Mouse (Mus musculus): ENCODE measurements around the gene Runx2. TPM values are rescaled to one million over a fixed set of nuclear protein-coding genes. Genes with fewer than 3 reads are reported as not detected.

Runx2 gene
- polyA plus RNA-seq, 1 experiment from 2014 or later, result 0.44 TPM

- H3K27ac ChIP-seq (ENCODE audit: low read depth, low read length), result no peak overlapping the region
- H3K4me3 ChIP-seq (ENCODE audit: low read depth, low read length), result no peak overlapping the region
- H3K9ac ChIP-seq (replicated peaks; ENCODE audit: low read depth, low read length), result no peak overlapping the region
- no peaks in the 10 kb centered on the region for H3K36me3 ChIP-seq (ENCODE audit: control insufficient read depth, insufficient read depth, low read length)
- no peaks in the 10 kb centered on the region for H3K27me3 ChIP-seq (ENCODE audit: control insufficient read depth, insufficient read depth, low read length)
- no peak for ATAC-seq (ENCODE audit: low read depth)
- no peaks in the 10 kb centered on the region for H3K9me3 ChIP-seq (ENCODE audit: control insufficient read depth, low read length)
- no peaks in the 10 kb centered on the region for H3K4me1 ChIP-seq (ENCODE audit: control insufficient read depth, insufficient read depth, low read length)
- WGBS, result 78% methylated on average over 3 of the region's 3 CpGs
- H3K4me2 ChIP-seq (ENCODE audit: low read depth, low read length), result no peak overlapping the region
These were observed 340.3 kb downstream of the Runx2 start for GRCm38 (mm10) chr17:44474280-44474679.

- no peak overlapping the region for H3K4me3 ChIP-seq (ENCODE audit: low read depth, low read length)
- WGBS, result 65% methylated on average over 7 of the region's 7 CpGs
These were observed 341.9 kb downstream of the Runx2 start for GRCm38 (mm10) chr17:44472695-44473094.

GRCm38 (mm10) chr17:44463679-44464078, 350.9 kb downstream of the Runx2 start:
- no peak for ATAC-seq (ENCODE audit: low read depth)

More at GRCm38 (mm10) chr17:44472695-44473094, 341.9 kb downstream of the Runx2 start:
- Histone ChIP-seq H3K27me3 (ENCODE audit: control insufficient read depth, insufficient read depth, low read length) (no peaks in the 10 kb centered on the region), H3K4me1 (ENCODE audit: control insufficient read depth, insufficient read depth, low read length) (no peaks in the 10 kb centered on the region), H3K9ac (replicated peaks; ENCODE audit: low read depth, low read length) (no peak overlapping the region), H3K9me3 (ENCODE audit: control insufficient read depth, low read length) (no peaks in the 10 kb centered on the region), H3K36me3 (ENCODE audit: control insufficient read depth, insufficient read depth, low read length) (no peaks in the 10 kb centered on the region), H3K4me2 (ENCODE audit: low read depth, low read length) (no peak overlapping the region), H3K27ac (ENCODE audit: low read depth, low read length) (no peak overlapping the region)
- no peak for ATAC-seq (ENCODE audit: low read depth)

GRCm38 (mm10) chr17:44460156-44460555, 354.4 kb downstream of the Runx2 start:
- H3K4me3 ChIP-seq (ENCODE audit: low read depth, low read length), result no peak overlapping the region
- H3K27me3 ChIP-seq (ENCODE audit: control insufficient read depth, insufficient read depth, low read length), result no peaks in the 10 kb centered on the region
- H3K27ac ChIP-seq (ENCODE audit: low read depth, low read length), result no peak overlapping the region
- H3K9me3 ChIP-seq (ENCODE audit: control insufficient read depth, low read length), result no peaks in the 10 kb centered on the region
- no peaks in the 10 kb centered on the region for H3K36me3 ChIP-seq (ENCODE audit: control insufficient read depth, insufficient read depth, low read length)
- 91% methylated on average over 6 of the region's 6 CpGs for WGBS
- no peak overlapping the region for H3K4me2 ChIP-seq (ENCODE audit: low read depth, low read length)
- H3K9ac ChIP-seq (replicated peaks; ENCODE audit: low read depth, low read length), result no peak overlapping the region
- ATAC-seq (ENCODE audit: low read depth), result no peak
- no peaks in the 10 kb centered on the region for H3K4me1 ChIP-seq (ENCODE audit: control insufficient read depth, insufficient read depth, low read length)

More at GRCm38 (mm10) chr17:44463679-44464078, 350.9 kb downstream of the Runx2 start:
- no peaks in the 10 kb centered on the region for H3K36me3 ChIP-seq (ENCODE audit: control insufficient read depth, insufficient read depth, low read length)
- 89% methylated on average over 4 of the region's 4 CpGs for WGBS
- no peak overlapping the region for H3K27ac ChIP-seq (ENCODE audit: low read depth, low read length)
- no peak overlapping the region for H3K4me2 ChIP-seq (ENCODE audit: low read depth, low read length)
- H3K4me3 ChIP-seq (ENCODE audit: low read depth, low read length), result no peak overlapping the region
- no peak overlapping the region for H3K9ac ChIP-seq (replicated peaks; ENCODE audit: low read depth, low read length)
- no peaks in the 10 kb centered on the region for H3K9me3 ChIP-seq (ENCODE audit: control insufficient read depth, low read length)
- no peaks in the 10 kb centered on the region for H3K27me3 ChIP-seq (ENCODE audit: control insufficient read depth, insufficient read depth, low read length)
- H3K4me1 ChIP-seq (ENCODE audit: control insufficient read depth, insufficient read depth, low read length), result no peaks in the 10 kb centered on the region

- no peak overlapping the region for H3K4me2 ChIP-seq (ENCODE audit: low read depth, low read length)
- no peaks in the 10 kb centered on the region for H3K9me3 ChIP-seq (ENCODE audit: control insufficient read depth, low read length)
- H3K4me1 ChIP-seq (ENCODE audit: control insufficient read depth, insufficient read depth, low read length), result no peaks in the 10 kb centered on the region
- no peaks in the 10 kb centered on the region for H3K27me3 ChIP-seq (ENCODE audit: control insufficient read depth, insufficient read depth, low read length)
- no peak overlapping the region for H3K4me3 ChIP-seq (ENCODE audit: low read depth, low read length)
- H3K27ac ChIP-seq (ENCODE audit: low read depth, low read length), result no peak overlapping the region
- ATAC-seq (ENCODE audit: low read depth), result no peak
- no peaks in the 10 kb centered on the region for H3K36me3 ChIP-seq (ENCODE audit: control insufficient read depth, insufficient read depth, low read length)
- WGBS, result 94% methylated on average over 4 of the region's 4 CpGs
- H3K9ac ChIP-seq (replicated peaks; ENCODE audit: low read depth, low read length), result no peak overlapping the region
These were observed 355.6 kb downstream of the Runx2 start for GRCm38 (mm10) chr17:44459029-44459428.

GRCm38 (mm10) chr17:44456696-44457095, 357.9 kb downstream of the Runx2 start:
- H3K4me1 ChIP-seq (ENCODE audit: control insufficient read depth, insufficient read depth, low read length), result no peaks in the 10 kb centered on the region
- no peak overlapping the region for H3K4me3 ChIP-seq (ENCODE audit: low read depth, low read length)
- no peaks in the 10 kb centered on the region for H3K27me3 ChIP-seq (ENCODE audit: control insufficient read depth, insufficient read depth, low read length)
- 90% methylated on average over 3 of the region's 3 CpGs for WGBS
- no peak for ATAC-seq (ENCODE audit: low read depth)
- no peak overlapping the region for H3K9ac ChIP-seq (replicated peaks; ENCODE audit: low read depth, low read length)
- no peaks in the 10 kb centered on the region for H3K9me3 ChIP-seq (ENCODE audit: control insufficient read depth, low read length)
- H3K4me2 ChIP-seq (ENCODE audit: low read depth, low read length), result no peak overlapping the region
- no peak overlapping the region for H3K27ac ChIP-seq (ENCODE audit: low read depth, low read length)
- H3K36me3 ChIP-seq (ENCODE audit: control insufficient read depth, insufficient read depth, low read length), result no peaks in the 10 kb centered on the region

- Histone ChIP-seq H3K27me3 (ENCODE audit: control insufficient read depth, insufficient read depth, low read length) (no peaks in the 10 kb centered on the region), H3K27ac (ENCODE audit: low read depth, low read length) (no peak overlapping the region), H3K4me2 (ENCODE audit: low read depth, low read length) (no peak overlapping the region), H3K36me3 (ENCODE audit: control insufficient read depth, insufficient read depth, low read length) (no peaks in the 10 kb centered on the region), H3K9me3 (ENCODE audit: control insufficient read depth, low read length) (no peaks in the 10 kb centered on the region), H3K4me1 (ENCODE audit: control insufficient read depth, insufficient read depth, low read length) (no peaks in the 10 kb centered on the region), H3K9ac (replicated peaks; ENCODE audit: low read depth, low read length) (no peak overlapping the region), H3K4me3 (ENCODE audit: low read depth, low read length) (no peak overlapping the region)
- ATAC-seq (ENCODE audit: low read depth), result peak; percentile 78
- WGBS, result 45% methylated on average over 12 of the region's 12 CpGs
These were observed 358.7 kb downstream of the Runx2 start for GRCm38 (mm10) chr17:44455681-44456600.

- H3K4me2 ChIP-seq (ENCODE audit: low read depth, low read length), result no peak overlapping the region
- no peak overlapping the region for H3K4me3 ChIP-seq (ENCODE audit: low read depth, low read length)
- 59% methylated on average over 9 of the region's 9 CpGs for WGBS
- H3K36me3 ChIP-seq (ENCODE audit: control insufficient read depth, insufficient read depth, low read length), result no peaks in the 10 kb centered on the region
- H3K4me1 ChIP-seq (ENCODE audit: control insufficient read depth, insufficient read depth, low read length), result no peaks in the 10 kb centered on the region
- H3K27ac ChIP-seq (ENCODE audit: low read depth, low read length), result no peak overlapping the region
- no peak overlapping the region for H3K9ac ChIP-seq (replicated peaks; ENCODE audit: low read depth, low read length)
- no peaks in the 10 kb centered on the region for H3K27me3 ChIP-seq (ENCODE audit: control insufficient read depth, insufficient read depth, low read length)
- no peaks in the 10 kb centered on the region for H3K9me3 ChIP-seq (ENCODE audit: control insufficient read depth, low read length)
- no peak for ATAC-seq (ENCODE audit: low read depth)
These were observed 364.6 kb downstream of the Runx2 start for GRCm38 (mm10) chr17:44449915-44450471.

Data from neural tube, embryonic 14.5 days (tissue).